Mouse (Mus musculus): ENCODE results near the gene Paox.
"Not testable (repeated sequence)": the region's sequence is repeated elsewhere in the genome, so short reads cannot be mapped to it uniquely, and the experiment has no call there.

Paox gene

GRCm38 (mm10) chr7:140120484-140120883 is 4.9 kb downstream of the Paox start:
- no peak for DNase-seq (ENCODE audit: low read depth, low spot score)

- no peak for DNase-seq (ENCODE audit: low read depth, low spot score)
Measured at GRCm38 (mm10) chr7:140121338-140121910, 5.8 kb downstream of the Paox start.

- DNase-seq (ENCODE audit: low read depth, low spot score): no peak
Measured at GRCm38 (mm10) chr7:140122765-140123164, 7.2 kb downstream of the Paox start.

GRCm38 (mm10) chr7:140124382-140124781 is 8.8 kb downstream of the Paox start:
- no peak for DNase-seq (ENCODE audit: low read depth, low spot score)

- peak; percentile 90 for DNase-seq (ENCODE audit: low read depth, low spot score)
Measured at GRCm38 (mm10) chr7:140125278-140126021, 9.9 kb downstream of the Paox start.

- DNase-seq (ENCODE audit: low read depth, low spot score): no peak
Measured at GRCm38 (mm10) chr7:140126022-140126350, 10.4 kb downstream of the Paox start.

GRCm38 (mm10) chr7:140126934-140127333 is 11.3 kb downstream of the Paox start:
- no peak for DNase-seq (ENCODE audit: low read depth, low spot score)

GRCm38 (mm10) chr7:140127911-140128310 is 12.3 kb downstream of the Paox start:
- no peak for DNase-seq (ENCODE audit: low read depth, low spot score)

GRCm38 (mm10) chr7:140132184-140132583 is 16.6 kb downstream of the Paox start:
- DNase-seq (ENCODE audit: low read depth, low spot score): not testable (repeated sequence)

- DNase-seq (ENCODE audit: low read depth, low spot score): not testable (repeated sequence)
Measured at GRCm38 (mm10) chr7:140134033-140134432, 18.4 kb downstream of the Paox start.

GRCm38 (mm10) chr7:140135106-140135770 is 19.6 kb downstream of the Paox start:
- no peak for DNase-seq (ENCODE audit: low read depth, low spot score)

- DNase-seq (ENCODE audit: low read depth, low spot score): peak; percentile 95
Measured at GRCm38 (mm10) chr7:140137135-140138020, 21.8 kb downstream of the Paox start, which contains the start of gene Mtg1. TSS of gene Mtg1 (plus strand) at chr7:140137564.

- no peak for DNase-seq (ENCODE audit: low read depth, low spot score)
Measured at GRCm38 (mm10) chr7:140138021-140138310, 22.4 kb downstream of the Paox start.

GRCm38 (mm10) chr7:140141350-140141749 is 25.8 kb downstream of the Paox start:
- peak; percentile 77 for DNase-seq (ENCODE audit: low read depth, low spot score)

- no peak for DNase-seq (ENCODE audit: low read depth, low spot score)
Measured at GRCm38 (mm10) chr7:140144550-140144949, 29.0 kb downstream of the Paox start.

GRCm38 (mm10) chr7:140153383-140153782 is 37.8 kb downstream of the Paox start:
- DNase-seq (ENCODE audit: low read depth, low spot score): no peak

GRCm38 (mm10) chr7:140153829-140154217 is 38.2 kb downstream of the Paox start:
- no peak for DNase-seq (ENCODE audit: low read depth, low spot score)

GRCm38 (mm10) chr7:140154218-140154927 is 38.8 kb downstream of the Paox start, which contains the start of gene Sprn:
TSS of gene Sprn (minus strand) at chr7:140154877.
- DNase-seq (ENCODE audit: low read depth, low spot score): no peak

- no peak for DNase-seq (ENCODE audit: low read depth, low spot score)
Measured at GRCm38 (mm10) chr7:140160363-140160762, 44.8 kb downstream of the Paox start.

GRCm38 (mm10) chr7:140164664-140165063 is 49.1 kb downstream of the Paox start, which contains the start of gene Olfr522:
TSS of gene Olfr522 (minus strand) at chr7:140164764.
- DNase-seq (ENCODE audit: low read depth, low spot score): no peak

GRCm38 (mm10) chr7:140167950-140168349 is 52.4 kb downstream of the Paox start:
- DNase-seq (ENCODE audit: low read depth, low spot score): no peak
